Mouse (Mus musculus) liver, embryonic 11.5 days (tissue): ENCODE results near the gene Olfr618. TPM values are rescaled to one million over a fixed set of nuclear protein-coding genes. Genes with fewer than 3 reads are reported as not detected.

Experiments
- ATAC-seq: fragments of 200-750 bp; cut with Nextera tagmentation; replicated peaks from 2 replicates; pipeline ENCODE4 v1.8.0; 2017; ENCODE audit warnings: moderate number of reproducible peaks, mild to moderate bottlenecking, moderate TSS enrichment, moderate library complexity; ENCODE audit not compliant: low FRiP score
- DNase-seq: peaks from one replicate; pipeline ENCODE4 v3.0.0-alpha.2; 2017; ENCODE audit warnings: low spot score
- H3K27ac ChIP-seq: fragments of 300-500 bp; sonication (generic); 2 replicates; pipeline ENCODE4 v1.5.1; 2014; ENCODE audit warnings: mild to moderate bottlenecking, low read depth, low read length, control low read depth
- H3K27me3 ChIP-seq: fragments of 300-500 bp; sonication (generic); replicated peaks from 2 replicates; pipeline ENCODE4 v1.6.1; 2014; ENCODE audit warnings: low read length, mixed read lengths; ENCODE audit not compliant: control insufficient read depth, insufficient read depth
- H3K36me3 ChIP-seq: fragments of 300-500 bp; sonication (generic); 2 replicates; pipeline ENCODE4 v1.6.1; 2014; ENCODE audit warnings: mild to moderate bottlenecking, low read length, moderate library complexity, mixed read lengths; ENCODE audit not compliant: control insufficient read depth, insufficient read depth
- H3K4me1 ChIP-seq: fragments of 300-500 bp; sonication (generic); replicated peaks from 2 replicates; pipeline ENCODE4 v1.6.1; 2014; ENCODE audit warnings: low read length, mixed read lengths; ENCODE audit not compliant: control insufficient read depth, insufficient read depth
- H3K4me2 ChIP-seq: fragments of 300-500 bp; sonication (generic); 2 replicates; pipeline ENCODE4 v1.6.1; 2014; ENCODE audit warnings: mild to moderate bottlenecking, control low read depth, moderate library complexity
- H3K4me3 ChIP-seq: fragments of 300-500 bp; sonication (generic); 2 replicates; pipeline ENCODE4 v1.5.1; 2014; ENCODE audit warnings: low read depth, low read length, control low read depth
- H3K9ac ChIP-seq: fragments of 300-500 bp; sonication (generic); 2 replicates; pipeline ENCODE4 v1.6.1; 2014; ENCODE audit warnings: low read depth, low read length, control low read depth
- H3K9me3 ChIP-seq: fragments of 300-500 bp; sonication (generic); 2 replicates; pipeline ENCODE4 v1.6.1; 2016; ENCODE audit warnings: low read length, inconsistent platforms, mixed read lengths; ENCODE audit not compliant: control insufficient read depth
- WGBS: fragments of 180-500 bp; shearing (Covaris S2); extraction: QIAGEN DNeasy Blood & Tissue Kit; methylation state at CpG from one replicate; pipeline ENCODE4 v1.1.7; 2014; 5-methylcytosine and 5-hydroxymethylcytosine counted together
- microRNA-seq: library from miRNA; unstranded; fragments of <30 nt; microRNA quantifications from one replicate; pipeline ENCODE4, GENCODE M21; 2017; ENCODE audit warnings: borderline number of aligned reads
- polyA plus RNA-seq: library from polyadenylated mRNA; unstranded; fragments of >200 nt; fragmentation: Nextera tagmentation; extraction: Ambion mirVana; gene quantifications from 2 replicates; pipeline ENCODE4 v1.2.1, GENCODE M21; 2014

Olfr618 gene
- polyA plus RNA-seq, 1 experiment from 2014 or later = not detected

- Histone ChIP-seq H3K4me1 (no peaks in the 10 kb centered on the region), H3K27ac (no peak overlapping the region), H3K4me2 (no peak overlapping the region), H3K36me3 (no peaks in the 10 kb centered on the region), H3K9me3 (no peaks in the 10 kb centered on the region), H3K4me3 (no peak overlapping the region), H3K9ac (no peak overlapping the region), H3K27me3 (no peaks in the 10 kb centered on the region)
- no peak; the same call in 1 of the 2 replicates for ATAC-seq
- no peak for DNase-seq
Measured at GRCm38 (mm10) chr7:103636795-103637194, 46.9 kb downstream of the Olfr618 start.

- Histone ChIP-seq H3K4me3 (no peak within 1 kb of the TSS), H3K4me2 (no peak within 1 kb of the TSS), H3K9ac (no peak within 1 kb of the TSS), H3K27ac (no peak within 1 kb of the TSS), H3K9me3 (no peaks in the 10 kb centered on the region), H3K36me3 (no peaks in the 10 kb centered on the region), H3K27me3 (no peaks in the 10 kb centered on the region), H3K4me1 (no peaks in the 10 kb centered on the region)
- DNase-seq (no peak), ATAC-seq (no peak)
- 63% methylated on average over 1 of the region's 1 CpGs for WGBS
Measured at GRCm38 (mm10) chr7:103642602-103643001, 52.7 kb downstream of the Olfr618 start, which contains the start of gene Olfr622. TSS of gene Olfr622 (minus strand) at chr7:103642702.

GRCm38 (mm10) chr7:103644070-103644469 lies 54.2 kb downstream of the Olfr618 start:
- no peaks in the 10 kb centered on the region for H3K9me3 ChIP-seq
- no peaks in the 10 kb centered on the region for H3K4me1 ChIP-seq
- H3K27me3 ChIP-seq = no peaks in the 10 kb centered on the region
- H3K9ac ChIP-seq = no peak overlapping the region
- H3K36me3 ChIP-seq = no peaks in the 10 kb centered on the region
- ATAC-seq (no peak), DNase-seq (no peak)
- no peak overlapping the region for H3K27ac ChIP-seq
- no peak overlapping the region for H3K4me2 ChIP-seq
- H3K4me3 ChIP-seq = no peak overlapping the region
- WGBS = 71% methylated on average over 4 of the region's 4 CpGs

Small RNA genes within 50 kb of the gene (microRNA-seq; reads per million reads assigned to microRNA genes)
- not detected for gene Gm26506

Other genes starting within 250 kb of the Olfr618 start
- gene Olfr600, start 240.4 kb upstream of the Olfr618 start, polyA plus RNA-seq = not detected in 2 replicates
- not detected in 2 replicates for gene Olfr601, start 227.4 kb upstream of the Olfr618 start, polyA plus RNA-seq
- gene Olfr603, start 203.9 kb upstream of the Olfr618 start, polyA plus RNA-seq = not detected in 2 replicates
- gene Usp17lc, start 175.0 kb upstream of the Olfr618 start, polyA plus RNA-seq = not detected in 2 replicates
- not detected in 2 replicates for gene Olfr605, start 144.7 kb upstream of the Olfr618 start, polyA plus RNA-seq
- gene Olfr606, start 141.1 kb upstream of the Olfr618 start, polyA plus RNA-seq = not detected in 2 replicates
- gene Olfr607, start 126.0 kb upstream of the Olfr618 start, polyA plus RNA-seq = not detected in 2 replicates
- not detected in 2 replicates for gene Olfr608, start 120.2 kb upstream of the Olfr618 start, polyA plus RNA-seq
- not detected in 2 replicates for gene Olfr609, start 92.0 kb upstream of the Olfr618 start, polyA plus RNA-seq
- not detected in 2 replicates for gene Olfr610, start 78.0 kb upstream of the Olfr618 start, polyA plus RNA-seq
- not detected in 2 replicates for gene Olfr611, start 69.3 kb upstream of the Olfr618 start, polyA plus RNA-seq
- gene Olfr612, start 47.4 kb upstream of the Olfr618 start, polyA plus RNA-seq = not detected in 2 replicates
- gene Olfr613, start 42.0 kb upstream of the Olfr618 start, polyA plus RNA-seq = not detected in 2 replicates
- gene Olfr615, start 34.0 kb upstream of the Olfr618 start, polyA plus RNA-seq = not detected in 2 replicates
- not detected in 2 replicates for gene Olfr616, start 21.0 kb upstream of the Olfr618 start, polyA plus RNA-seq
- gene Olfr617, start 17.0 kb upstream of the Olfr618 start, polyA plus RNA-seq = not detected in 2 replicates
- not detected in 2 replicates for gene Olfr619, start 10.5 kb downstream of the Olfr618 start, polyA plus RNA-seq
- gene Olfr620, start 22.4 kb downstream of the Olfr618 start, polyA plus RNA-seq = not detected in 2 replicates
- gene Olfr622, start 52.6 kb downstream of the Olfr618 start, polyA plus RNA-seq = not detected in 2 replicates
- gene Olfr623, start 73.6 kb downstream of the Olfr618 start, polyA plus RNA-seq = not detected in 2 replicates
- gene Olfr624, start 81.1 kb downstream of the Olfr618 start, polyA plus RNA-seq = 0.04 TPM in 1 of 2 replicates, not detected in the other
- gene Olfr625-ps1, start 92.6 kb downstream of the Olfr618 start, polyA plus RNA-seq = not detected in 2 replicates
- not detected in 2 replicates for gene Olfr243, start 124.6 kb downstream of the Olfr618 start, polyA plus RNA-seq
- not detected in 2 replicates for gene Olfr628, start 140.3 kb downstream of the Olfr618 start, polyA plus RNA-seq
- not detected in 2 replicates for gene Olfr629, start 154.8 kb downstream of the Olfr618 start, polyA plus RNA-seq
- gene Olfr630, start 167.2 kb downstream of the Olfr618 start, polyA plus RNA-seq = not detected in 2 replicates
- gene Olfr69, start 181.5 kb downstream of the Olfr618 start, polyA plus RNA-seq = not detected in 2 replicates
- gene Olfr68, start 189.6 kb downstream of the Olfr618 start, polyA plus RNA-seq = not detected in 2 replicates
- not detected in 2 replicates for gene Olfr67, start 201.7 kb downstream of the Olfr618 start, polyA plus RNA-seq
- 7,398 and 7,943 TPM in 2 replicates for gene Hbb-bt, start 223.9 kb downstream of the Olfr618 start, polyA plus RNA-seq
- 9,439 and 11,024 TPM in 2 replicates for gene Hbb-bs, start 238.0 kb downstream of the Olfr618 start, polyA plus RNA-seq